Mouse (Mus musculus): Measurements from ENCODE around the gene C9.

DNA sequence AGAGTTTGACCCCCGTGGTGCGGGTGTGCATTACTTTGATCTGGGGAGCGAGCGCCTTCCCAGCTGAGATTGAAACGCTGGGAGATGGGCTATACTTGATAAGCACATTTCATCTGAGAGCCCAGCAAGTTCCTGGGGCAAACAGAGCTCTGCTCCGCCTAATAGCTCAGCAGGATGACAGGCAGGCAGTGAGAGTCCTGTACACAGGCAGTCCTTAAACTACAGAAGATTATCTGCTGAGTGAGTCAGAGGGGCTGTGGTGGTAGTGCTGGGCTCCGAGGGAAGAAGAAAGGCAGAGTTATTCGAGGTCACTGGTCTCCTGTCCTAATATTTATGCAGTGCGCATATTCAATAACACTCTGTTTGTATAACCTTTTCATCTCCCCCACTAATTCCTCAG is 3.8 kb downstream of the C9 start:
- TF ChIP-seq POLR2A (IDR thresholded peaks at IDR 0.05; ENCODE audit: insufficient read depth, low read depth, low read length): no peak
- TF ChIP-seq CTCF (IDR thresholded peaks at IDR 0.05; ENCODE audit: insufficient read depth, low read depth, low read length): no peak
